Mouse (Mus musculus) liver, embryonic 12.5 days (tissue): ENCODE data around the gene Ankib1. TPM values are rescaled to one million over a fixed set of nuclear protein-coding genes. Genes with fewer than 3 reads are reported as not detected.
"Not testable (repeated sequence)": the region's sequence is repeated elsewhere in the genome, so short reads cannot be mapped to it uniquely, and the experiment has no call there.

Experiments
- ATAC-seq: fragments of 200-750 bp; cut with Nextera tagmentation; 2 replicates; pipeline ENCODE4 v1.8.0; 2017; ENCODE audit warnings: moderate number of reproducible peaks, mild to moderate bottlenecking, moderate library complexity
- H3K27ac ChIP-seq: fragments of 300-500 bp; sonication (generic); 2 replicates; pipeline ENCODE4 v1.5.1; 2016; ENCODE audit warnings: mild to moderate bottlenecking
- H3K27me3 ChIP-seq: fragments of 300-500 bp; sonication (generic); replicated peaks from 2 replicates; pipeline ENCODE4 v1.6.1; 2016; ENCODE audit warnings: mild to moderate bottlenecking, moderate library complexity
- H3K36me3 ChIP-seq: fragments of 300-500 bp; sonication (generic); 2 replicates; pipeline ENCODE4 v1.6.1; 2016; ENCODE audit warnings: mild to moderate bottlenecking, moderate library complexity
- H3K4me1 ChIP-seq: fragments of 300-500 bp; sonication (generic); 2 replicates; pipeline ENCODE4 v1.6.1; 2016
- H3K4me2 ChIP-seq: fragments of 300-500 bp; sonication (generic); 2 replicates; pipeline ENCODE4 v1.6.1; 2016; ENCODE audit warnings: mild to moderate bottlenecking, moderate library complexity
- H3K4me3 ChIP-seq: fragments of 300-500 bp; sonication (generic); 2 replicates; pipeline ENCODE4 v1.5.1; 2016; ENCODE audit warnings: mild to moderate bottlenecking, moderate library complexity
- H3K9ac ChIP-seq: fragments of 300-500 bp; sonication (generic); 2 replicates; pipeline ENCODE4 v1.6.1; 2016; ENCODE audit warnings: mild to moderate bottlenecking, moderate library complexity
- H3K9me3 ChIP-seq: fragments of 300-500 bp; sonication (generic); replicated peaks from 2 replicates; pipeline ENCODE4 v1.6.1; 2016; ENCODE audit warnings: mild to moderate bottlenecking, moderate library complexity
- WGBS: fragments of 180-500 bp; shearing (Covaris S2); methylation state at CpG from one replicate; pipeline ENCODE4 v1.1.7; 2016; ENCODE audit not compliant: insufficient replicate concordance; 5-methylcytosine and 5-hydroxymethylcytosine counted together
- polyA plus RNA-seq: library from polyadenylated mRNA; unstranded; fragments of >200 nt; fragmentation: Nextera tagmentation; extraction: Ambion mirVana; gene quantifications from 2 replicates; pipeline ENCODE4 v1.2.1, GENCODE M21; 2016

Ankib1 gene
- polyA plus RNA-seq, 1 experiment from 2014 or later: 10.0 TPM

GRCm38 (mm10) chr5:3787548-3787947 is 15.2 kb downstream of the Ankib1 start:
- H3K36me3 ChIP-seq: no peaks in the 10 kb centered on the region
- no peak for ATAC-seq
- WGBS: 84% methylated on average over 4 of the region's 4 CpGs

DNA sequence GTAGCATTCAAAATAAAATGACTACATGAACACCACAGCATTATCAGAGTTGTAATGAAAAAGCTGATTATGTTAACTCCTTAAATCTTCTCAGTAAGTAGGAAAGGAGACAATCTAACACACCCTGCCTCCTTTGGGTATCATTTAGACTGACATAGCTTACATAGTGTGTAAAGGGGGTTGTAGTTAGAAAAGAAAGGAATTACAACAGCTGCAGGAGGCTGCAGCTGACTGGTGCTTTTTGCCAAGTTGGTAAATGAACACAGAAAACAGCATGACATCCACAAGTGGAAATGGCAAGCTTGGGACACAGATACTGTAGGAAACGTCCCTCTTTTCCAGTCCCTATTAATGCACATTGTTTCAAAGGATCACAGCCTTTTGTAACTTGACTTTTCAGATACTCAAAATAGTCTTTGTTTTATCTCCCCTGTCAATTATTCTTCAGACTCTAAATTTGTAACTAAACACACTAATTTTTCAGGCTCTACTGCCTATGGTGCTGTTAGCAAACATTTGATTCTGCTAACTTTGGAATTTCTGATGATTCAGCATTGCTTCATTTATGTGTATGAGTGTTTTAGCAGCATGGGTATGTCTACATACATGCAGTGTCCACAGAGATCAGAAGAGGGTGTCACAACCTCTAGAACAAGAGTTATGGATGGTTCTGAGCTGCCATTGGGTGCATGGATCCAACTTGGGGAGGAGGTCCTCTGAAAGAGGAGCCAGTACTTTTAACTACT is 17.8 kb downstream of the Ankib1 start:
- Histone ChIP-seq H3K27ac (no peak overlapping the region), H3K9me3 (no peaks in the 10 kb centered on the region), H3K4me2 (no peak overlapping the region), H3K27me3 (no peaks in the 10 kb centered on the region), H3K36me3 (no peaks in the 10 kb centered on the region), H3K4me3 (no peak overlapping the region), H3K4me1 (peaks cover 14% of the 10 kb centered on the region), H3K9ac (no peak overlapping the region)
- ATAC-seq: no peak
- WGBS: 73% methylated on average over 1 of the region's 1 CpGs

More at GRCm38 (mm10) chr5:3787548-3787947, 15.2 kb downstream of the Ankib1 start:
- H3K9me3 ChIP-seq: no peaks in the 10 kb centered on the region
- no peak overlapping the region for H3K9ac ChIP-seq
- no peaks in the 10 kb centered on the region for H3K27me3 ChIP-seq
- H3K27ac ChIP-seq: no peak overlapping the region
- no peak overlapping the region for H3K4me3 ChIP-seq
- H3K4me2 ChIP-seq: no peak overlapping the region
- H3K4me1 ChIP-seq: peaks cover 22% of the 10 kb centered on the region

GRCm38 (mm10) chr5:3783947-3784681 is 18.6 kb downstream of the Ankib1 start:
- no peak overlapping the region for H3K27ac ChIP-seq
- H3K4me2 ChIP-seq: no peak overlapping the region
- H3K4me1 ChIP-seq: peaks cover 14% of the 10 kb centered on the region
- H3K36me3 ChIP-seq: no peaks in the 10 kb centered on the region
- H3K9me3 ChIP-seq: no peaks in the 10 kb centered on the region
- no peaks in the 10 kb centered on the region for H3K27me3 ChIP-seq
- peak; percentile 44; the same call in 1 of the 2 replicates for ATAC-seq
- 76% methylated on average over 2 of the region's 2 CpGs for WGBS
- no peak overlapping the region for H3K9ac ChIP-seq
- no peak overlapping the region for H3K4me3 ChIP-seq

DNA sequence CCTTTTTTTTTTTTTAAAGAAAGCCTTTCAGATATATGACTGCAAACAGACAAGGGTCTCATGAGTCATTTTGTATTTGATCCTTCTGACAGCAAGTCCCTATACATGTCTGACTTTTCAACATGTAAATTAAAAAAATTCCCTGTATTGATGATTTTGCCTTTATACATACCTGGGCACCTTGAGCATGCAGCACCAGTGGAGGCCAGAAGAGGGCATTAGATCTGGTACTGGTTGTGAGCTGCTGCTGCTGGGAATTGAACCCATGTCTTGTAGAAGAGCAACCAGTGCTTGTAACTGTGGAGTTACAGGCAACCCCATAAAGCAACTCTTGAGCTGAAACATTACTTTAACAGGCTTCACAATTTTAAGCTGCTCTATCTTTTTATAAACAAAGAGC is 20.1 kb downstream of the Ankib1 start:
- Histone ChIP-seq H3K36me3 (no peaks in the 10 kb centered on the region), H3K9me3 (no peaks in the 10 kb centered on the region), H3K9ac (no peak overlapping the region), H3K4me3 (no peak overlapping the region), H3K4me2 (no peak overlapping the region), H3K4me1 (peaks cover 11% of the 10 kb centered on the region), H3K27me3 (no peaks in the 10 kb centered on the region), H3K27ac (no peak overlapping the region)
- no peak for ATAC-seq

- Histone ChIP-seq H3K27me3 (no peaks in the 10 kb centered on the region), H3K9ac (no peak overlapping the region), H3K9me3 (no peaks in the 10 kb centered on the region), H3K4me3 (no peak overlapping the region), H3K27ac (no peak overlapping the region), H3K4me1 (no peaks in the 10 kb centered on the region), H3K36me3 (peaks cover 6% of the 10 kb centered on the region), H3K4me2 (no peak overlapping the region)
- ATAC-seq: no peak
- WGBS: 61% methylated on average over 3 of the region's 3 CpGs
Measured at GRCm38 (mm10) chr5:3772017-3772416, 30.7 kb downstream of the Ankib1 start.

DNA sequence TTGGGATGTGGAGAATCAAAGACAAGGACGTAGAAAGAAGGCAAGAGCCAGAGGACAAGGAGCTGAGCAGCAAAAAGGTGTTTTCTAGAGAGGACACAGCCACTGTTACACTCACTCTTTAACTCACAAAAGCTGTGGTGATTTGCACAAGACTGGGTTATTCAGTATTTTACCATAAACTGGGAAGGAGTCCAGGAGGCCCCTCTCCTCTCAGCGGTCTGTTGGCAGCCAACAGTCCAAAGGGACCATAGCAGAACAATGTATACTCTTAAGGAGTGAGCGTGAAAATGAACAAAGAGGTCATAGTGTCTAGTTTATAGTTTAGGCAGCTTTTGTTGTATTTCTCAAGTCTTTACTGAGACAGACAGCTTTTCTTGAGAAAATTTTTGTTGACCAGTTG is 31.2 kb downstream of the Ankib1 start:
- peaks cover 11% of the 10 kb centered on the region for H3K36me3 ChIP-seq
- H3K27me3 ChIP-seq: no peaks in the 10 kb centered on the region
- H3K9me3 ChIP-seq: no peaks in the 10 kb centered on the region
- WGBS: 86% methylated on average over 3 of the region's 3 CpGs
- H3K27ac ChIP-seq: no peak overlapping the region
- no peak overlapping the region for H3K9ac ChIP-seq
- no peak for ATAC-seq
- H3K4me2 ChIP-seq: no peak overlapping the region
- no peak overlapping the region for H3K4me3 ChIP-seq
- H3K4me1 ChIP-seq: no peaks in the 10 kb centered on the region

GRCm38 (mm10) chr5:3750536-3750935 is 52.2 kb downstream of the Ankib1 start:
- not testable (repeated sequence) for H3K4me2 ChIP-seq, H3K27me3 ChIP-seq, H3K9me3 ChIP-seq, H3K4me3 ChIP-seq, H3K9ac ChIP-seq, H3K4me1 ChIP-seq, H3K27ac ChIP-seq, ATAC-seq
- H3K36me3 ChIP-seq: peaks cover 24% of the 10 kb centered on the region

GRCm38 (mm10) chr5:3732846-3733245 is 69.9 kb downstream of the Ankib1 start:
- not testable (repeated sequence) for H3K27me3 ChIP-seq, ATAC-seq, H3K9me3 ChIP-seq, H3K27ac ChIP-seq, H3K4me1 ChIP-seq, H3K9ac ChIP-seq, H3K4me2 ChIP-seq, H3K4me3 ChIP-seq
- peaks cover 26% of the 10 kb centered on the region for H3K36me3 ChIP-seq
- 88% methylated on average over 24 of the region's 24 CpGs for WGBS

- WGBS: 81% methylated on average over 5 of the region's 5 CpGs
- no peak overlapping the region for H3K9ac ChIP-seq
- H3K9me3 ChIP-seq: no peaks in the 10 kb centered on the region
- H3K36me3 ChIP-seq: peaks cover 33% of the 10 kb centered on the region
- no peak for ATAC-seq
- H3K27ac ChIP-seq: no peak overlapping the region
- H3K27me3 ChIP-seq: no peaks in the 10 kb centered on the region
- H3K4me2 ChIP-seq: no peak overlapping the region
- no peak overlapping the region for H3K4me3 ChIP-seq
- no peaks in the 10 kb centered on the region for H3K4me1 ChIP-seq
Measured at GRCm38 (mm10) chr5:3728820-3729219, 73.9 kb downstream of the Ankib1 start.

DNA sequence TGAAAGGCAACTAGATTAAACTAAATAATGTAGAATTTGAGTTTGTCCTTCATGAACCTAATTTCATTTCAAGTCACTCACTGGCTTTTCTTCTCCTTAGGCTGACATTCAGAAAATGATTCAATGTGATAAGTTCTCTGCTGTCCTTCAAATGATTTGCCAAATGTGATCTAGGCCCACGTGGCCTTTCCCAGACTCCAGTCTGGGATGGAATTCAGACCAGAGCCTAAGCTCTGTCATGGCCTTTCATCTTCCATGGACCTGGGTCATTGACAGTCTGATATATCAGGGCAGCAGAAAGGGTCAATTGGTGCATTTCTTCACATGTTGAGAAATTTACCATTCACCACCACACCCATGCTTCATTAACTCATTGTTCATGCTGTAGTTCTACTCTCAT is 77.2 kb downstream of the Ankib1 start:
- 71% methylated on average over 1 of the region's 1 CpGs for WGBS
- ATAC-seq: no peak

DNA sequence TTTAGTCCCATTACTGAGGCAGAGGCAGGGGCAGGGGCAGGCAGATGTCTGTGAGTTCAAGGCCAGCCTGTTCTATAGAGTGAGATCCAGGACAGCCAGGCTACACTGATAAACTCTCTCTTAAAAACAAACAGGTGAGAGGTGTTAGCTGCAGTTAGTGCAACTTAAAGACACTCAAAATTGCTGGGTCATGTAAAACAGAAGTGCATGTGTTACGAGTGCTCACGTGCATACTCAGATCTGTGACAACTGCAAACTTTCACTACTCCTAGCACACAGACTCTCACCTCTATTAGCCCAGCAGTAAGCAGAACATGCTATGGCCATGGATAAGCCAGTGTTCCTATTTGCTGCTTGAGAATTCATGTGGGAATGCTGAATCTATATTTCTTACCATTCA is 79.3 kb downstream of the Ankib1 start:
- H3K4me2 ChIP-seq: 0 out of 2 replicates have a peak overlapping the region, but pooled peaks have one; percentile 1
- no peak overlapping the region for H3K9ac ChIP-seq
- peak; percentile 46 for ATAC-seq
- peaks cover 11% of the 10 kb centered on the region for H3K4me1 ChIP-seq
- no peak overlapping the region for H3K4me3 ChIP-seq
- 70% methylated on average over 2 of the region's 2 CpGs for WGBS
- H3K27me3 ChIP-seq: no peaks in the 10 kb centered on the region
- H3K9me3 ChIP-seq: no peaks in the 10 kb centered on the region
- peak overlapping the region; percentile 57 for H3K27ac ChIP-seq
- H3K36me3 ChIP-seq: peaks cover 45% of the 10 kb centered on the region

More for the DNA sequence above, 77.2 kb downstream of the Ankib1 start:
- Histone ChIP-seq H3K9ac (no peak overlapping the region), H3K4me1 (peaks cover 11% of the 10 kb centered on the region), H3K9me3 (no peaks in the 10 kb centered on the region), H3K36me3 (peaks cover 38% of the 10 kb centered on the region), H3K27me3 (no peaks in the 10 kb centered on the region), H3K4me2 (no peak overlapping the region), H3K27ac (no peak overlapping the region), H3K4me3 (no peak overlapping the region)

GRCm38 (mm10) chr5:3722873-3723272 is 79.9 kb downstream of the Ankib1 start:
- Histone ChIP-seq H3K27ac (peak overlapping the region; percentile 57), H3K9ac (no peak overlapping the region), H3K36me3 (peaks cover 42% of the 10 kb centered on the region), H3K4me1 (peaks cover 11% of the 10 kb centered on the region), H3K9me3 (no peaks in the 10 kb centered on the region), H3K27me3 (no peaks in the 10 kb centered on the region), H3K4me3 (no peak overlapping the region), H3K4me2 (0 out of 2 replicates have a peak overlapping the region, but pooled peaks have one; percentile 1)
- 52% methylated on average over 2 of the region's 2 CpGs for WGBS
- ATAC-seq: peak; percentile 89
